Mouse (Mus musculus) stomach, postnatal 0 days (tissue): ENCODE measurements around the gene Ifne. TPM values are rescaled to one million over a fixed set of nuclear protein-coding genes. Genes with fewer than 3 reads are reported as not detected.

Experiments used
- ATAC-seq: fragments of 200-750 bp; cut with Nextera tagmentation; 2 replicates; pipeline ENCODE4 v1.8.0; 2017; ENCODE audit not compliant: low FRiP score, low TSS enrichment
- DNase-seq: peaks from one replicate; pipeline ENCODE4 v3.0.0-alpha.2; 2016; ENCODE audit warnings: low spot score
- H3K27ac ChIP-seq: fragments of 300-500 bp; sonication (generic); replicated peaks from 2 replicates; pipeline ENCODE4 v1.5.1; 2014; ENCODE audit warnings: mild to moderate bottlenecking, control low read depth
- H3K27me3 ChIP-seq: fragments of 300-500 bp; sonication (generic); 2 replicates; pipeline ENCODE4 v1.6.1; 2014; ENCODE audit warnings: low read length; ENCODE audit not compliant: control insufficient read depth, insufficient read depth
- H3K36me3 ChIP-seq: fragments of 300-500 bp; sonication (generic); 2 replicates; pipeline ENCODE4 v1.6.1; 2014; ENCODE audit warnings: low read length, mixed read lengths; ENCODE audit not compliant: control insufficient read depth, insufficient read depth
- H3K4me1 ChIP-seq: fragments of 300-500 bp; sonication (generic); replicated peaks from 2 replicates; pipeline ENCODE4 v1.6.1; 2014; ENCODE audit warnings: antibody characterized with exemption; ENCODE audit not compliant: control insufficient read depth, insufficient read depth
- H3K4me2 ChIP-seq: fragments of 300-500 bp; sonication (generic); replicated peaks from 2 replicates; pipeline ENCODE4 v1.6.1; 2014; ENCODE audit warnings: low read depth, mild to moderate bottlenecking, control low read depth, moderate library complexity
- H3K4me3 ChIP-seq: fragments of 300-500 bp; sonication (generic); 2 replicates; pipeline ENCODE4 v1.5.1; 2014; ENCODE audit warnings: low read depth, low read length, control low read depth
- H3K9ac ChIP-seq: fragments of 300-500 bp; sonication (generic); 2 replicates; pipeline ENCODE4 v1.6.1; 2014; ENCODE audit warnings: mild to moderate bottlenecking, low read length, control low read depth, mixed read lengths
- H3K9me3 ChIP-seq: fragments of 300-500 bp; sonication (generic); 2 replicates; pipeline ENCODE4 v1.6.1; 2016; ENCODE audit warnings: low read length; ENCODE audit not compliant: control insufficient read depth
- CTCF ChIP-seq: IDR thresholded peaks from 2 replicates; pipeline ENCODE4 v1.5.1; 2016; ENCODE audit warnings: antibody characterized with exemption, low read depth, mild to moderate bottlenecking, moderate library complexity
- EP300 ChIP-seq: optimal IDR thresholded peaks from 2 replicates; pipeline ENCODE3; 2016; ENCODE audit warnings: antibody characterized with exemption
- WGBS: fragments of 180-500 bp; shearing (Covaris S2); extraction: QIAGEN DNeasy Blood & Tissue Kit; methylation state at CpG from one replicate; pipeline ENCODE4 v1.1.7; 2014; 5-methylcytosine and 5-hydroxymethylcytosine counted together
- polyA plus RNA-seq: library from polyadenylated mRNA; unstranded; fragments of >200 nt; fragmentation: Nextera tagmentation; extraction: Ambion mirVana; gene quantifications from 2 replicates; pipeline ENCODE4 v1.2.1, GENCODE M21; 2015

The Ifne gene
- 0.85 and 1.1 TPM in 2 replicates for polyA plus RNA-seq

DNA sequence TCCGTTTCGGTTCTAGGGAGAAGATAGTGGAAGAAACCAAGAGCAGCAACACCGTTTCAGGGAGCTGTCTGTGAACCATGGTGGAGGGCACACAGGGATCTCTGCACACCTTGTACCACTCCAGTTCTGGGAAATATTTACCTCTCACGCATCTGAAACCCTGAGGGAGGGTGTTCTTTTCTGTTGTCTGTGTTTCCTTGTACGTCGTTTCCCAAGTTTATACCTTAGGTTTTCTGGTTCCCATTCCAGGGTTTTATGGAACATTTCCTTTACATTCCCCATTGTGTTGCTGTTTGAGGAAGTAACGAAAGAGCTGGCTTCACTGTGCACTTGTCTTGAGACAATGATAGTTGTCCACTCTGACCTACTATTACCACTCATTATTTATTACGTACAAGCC lies at the start of gene Ifne:
Gene Ifne, minus strand, starts transcription at position 101 of the 400 bp plus-strand sequence.
- Histone ChIP-seq H3K4me2 (no peak within 1 kb of the TSS), H3K36me3 (no peaks in the 10 kb centered on the region), H3K9me3 (no peaks in the 10 kb centered on the region), H3K9ac (no peak within 1 kb of the TSS), H3K4me1 (no peaks in the 10 kb centered on the region), H3K27me3 (no peaks in the 10 kb centered on the region), H3K4me3 (no peak within 1 kb of the TSS), H3K27ac (peak within 1 kb of the TSS; percentile 67)
- TF ChIP-seq CTCF (no peak), EP300 (no peak)
- ATAC-seq (peak; percentile 64), DNase-seq (no peak)
- WGBS, result 76% methylated on average over 8 of the region's 8 CpGs

DNA sequence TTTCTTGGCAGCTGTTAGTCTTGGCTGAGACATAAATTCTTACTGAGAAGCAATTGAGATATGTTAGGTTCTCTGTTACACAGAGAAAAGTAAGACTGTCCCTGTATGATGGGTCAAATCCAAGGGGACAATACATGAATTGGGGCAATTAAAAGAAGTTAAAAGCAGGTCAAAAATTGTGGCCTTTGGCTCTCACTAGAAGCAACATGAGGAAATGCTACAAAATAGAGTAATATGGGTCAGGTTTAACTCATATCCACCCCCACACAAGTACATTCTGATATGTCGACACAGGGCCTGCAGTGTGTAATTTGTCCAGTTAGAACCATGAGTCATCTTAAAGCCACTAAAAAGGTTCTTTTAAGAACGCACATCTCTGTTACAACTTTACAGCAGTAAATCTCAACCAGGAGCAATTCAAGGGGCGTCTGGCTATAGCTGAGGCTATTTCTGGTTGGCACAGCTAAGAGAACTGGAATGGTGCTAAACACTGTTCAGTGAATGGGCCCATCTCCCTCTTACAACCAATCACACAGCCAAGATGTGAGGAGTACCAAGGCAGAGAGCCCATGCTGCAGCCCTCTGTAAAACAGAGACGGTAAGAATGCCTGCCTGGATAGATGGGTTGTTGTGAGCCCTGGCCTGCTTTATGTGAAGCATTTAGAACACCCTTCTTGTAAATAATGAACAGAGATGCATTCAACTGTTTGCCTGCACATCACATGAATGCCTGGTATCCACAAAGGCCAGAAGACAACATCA lies 48.5 kb upstream of the Ifne start:
- Histone ChIP-seq H3K9me3 (no peaks in the 10 kb centered on the region), H3K4me2 (no peak overlapping the region), H3K4me1 (no peaks in the 10 kb centered on the region), H3K27me3 (no peaks in the 10 kb centered on the region), H3K36me3 (no peaks in the 10 kb centered on the region), H3K9ac (no peak overlapping the region), H3K27ac (no peak overlapping the region), H3K4me3 (no peak overlapping the region)
- 49% methylated on average over 4 of the region's 4 CpGs for WGBS
- DNase-seq (no peak), ATAC-seq (0 out of 2 replicates have a peak, but pooled peaks have one; percentile 48)
- TF ChIP-seq CTCF, result no peak
- TF ChIP-seq EP300, result no peak

DNA sequence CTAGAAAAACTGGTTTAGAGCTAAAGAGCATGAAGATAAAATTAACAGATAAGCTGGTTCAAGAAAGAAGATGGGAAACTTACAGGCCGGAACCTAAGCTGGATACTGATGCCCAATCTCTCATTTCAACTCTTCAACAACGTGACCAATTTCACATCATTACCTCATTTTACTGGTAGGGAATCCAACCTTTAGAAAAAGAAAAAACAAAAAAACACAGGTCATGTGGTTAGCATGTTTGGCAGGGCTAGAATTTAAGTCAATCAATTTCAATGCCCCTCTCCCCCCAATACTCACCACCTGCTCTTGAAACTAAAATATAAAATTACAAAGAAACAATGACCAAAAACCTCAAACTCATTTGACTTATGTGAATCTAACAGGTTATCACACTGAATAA lies 47.8 kb upstream of the Ifne start:
- no peak overlapping the region for H3K27ac ChIP-seq
- 80% methylated on average over 2 of the region's 2 CpGs for WGBS
- no peaks in the 10 kb centered on the region for H3K27me3 ChIP-seq
- TF ChIP-seq CTCF (no peak), EP300 (no peak)
- no peak overlapping the region for H3K9ac ChIP-seq
- no peak overlapping the region for H3K4me2 ChIP-seq
- no peaks in the 10 kb centered on the region for H3K4me1 ChIP-seq
- ATAC-seq (no peak), DNase-seq (no peak)
- no peaks in the 10 kb centered on the region for H3K9me3 ChIP-seq
- no peak overlapping the region for H3K4me3 ChIP-seq
- H3K36me3 ChIP-seq, result no peaks in the 10 kb centered on the region

DNA sequence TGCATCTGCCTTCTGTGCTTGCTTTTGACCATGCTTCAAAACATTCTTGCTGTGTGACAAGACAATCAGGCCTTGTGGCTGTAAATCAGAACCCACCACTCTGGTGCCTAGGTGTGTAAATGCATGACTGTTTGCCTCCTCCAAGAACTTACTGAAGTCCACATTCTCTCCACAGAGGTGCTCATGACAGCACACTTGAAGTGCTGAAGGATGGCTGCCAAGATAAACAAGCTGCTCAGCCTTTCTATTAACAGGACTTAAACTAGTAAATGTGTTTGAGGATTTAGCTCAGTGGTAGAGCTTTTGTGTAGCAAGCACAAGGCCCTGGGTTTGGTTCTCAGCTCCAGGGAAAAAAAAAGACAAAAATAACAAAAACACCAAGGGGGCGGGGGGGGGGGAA lies 46.6 kb upstream of the Ifne start:
- Histone ChIP-seq H3K4me2 (no peak overlapping the region), H3K27ac (no peak overlapping the region), H3K4me1 (no peaks in the 10 kb centered on the region), H3K27me3 (no peaks in the 10 kb centered on the region), H3K4me3 (no peak overlapping the region), H3K9me3 (no peaks in the 10 kb centered on the region), H3K9ac (no peak overlapping the region), H3K36me3 (no peaks in the 10 kb centered on the region)
- 92% methylated on average over 1 of the region's 1 CpGs for WGBS
- ATAC-seq, result no peak
- no peak for DNase-seq
- TF ChIP-seq CTCF, result no peak
- no peak for TF ChIP-seq EP300

DNA sequence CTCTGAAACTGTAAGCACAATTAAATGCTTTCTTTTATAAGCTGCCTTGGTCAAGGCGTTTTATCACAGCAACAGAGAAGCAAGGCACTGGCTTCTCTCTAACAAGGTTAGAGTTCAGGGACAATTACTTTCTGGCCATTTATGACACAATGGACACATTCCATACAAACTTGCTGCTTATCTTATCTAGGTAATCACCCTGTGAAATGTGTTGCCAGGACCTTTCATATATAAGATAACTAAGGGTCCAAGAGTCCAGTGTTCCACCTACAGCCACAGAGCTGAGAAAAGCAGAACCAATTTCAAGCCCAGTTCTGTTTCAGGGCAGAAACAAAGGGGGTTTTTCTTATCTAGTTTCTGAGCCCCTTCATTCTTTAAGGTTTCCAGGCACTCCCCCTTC lies 46.1 kb upstream of the Ifne start:
- Histone ChIP-seq H3K36me3 (no peaks in the 10 kb centered on the region), H3K4me3 (no peak overlapping the region), H3K9ac (no peak overlapping the region), H3K4me2 (no peak overlapping the region), H3K4me1 (no peaks in the 10 kb centered on the region), H3K27ac (no peak overlapping the region), H3K27me3 (no peaks in the 10 kb centered on the region), H3K9me3 (no peaks in the 10 kb centered on the region)
- DNase-seq (no peak), ATAC-seq (no peak)
- 88% methylated on average over 1 of the region's 1 CpGs for WGBS
- TF ChIP-seq EP300 (no peak), CTCF (no peak)

DNA sequence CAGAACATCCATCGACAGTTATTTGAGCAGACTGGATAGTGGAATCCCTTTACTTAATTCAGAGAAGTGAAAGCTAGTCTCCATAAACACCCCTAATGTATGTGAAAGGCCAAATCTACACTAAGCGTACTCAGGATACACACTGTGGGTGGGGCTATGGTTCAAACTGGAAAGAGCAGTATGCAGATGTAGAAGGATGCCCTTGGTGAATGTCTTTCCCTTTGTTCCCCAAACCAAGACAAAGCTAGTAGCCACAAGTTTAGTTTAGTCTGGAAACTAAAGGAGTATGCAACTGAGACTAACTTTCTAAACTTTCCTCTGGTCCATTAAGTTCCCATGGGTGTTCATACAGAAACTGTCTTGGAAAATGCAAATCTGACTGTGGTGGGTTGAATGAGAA lies 45.5 kb upstream of the Ifne start:
- H3K36me3 ChIP-seq, result no peaks in the 10 kb centered on the region
- no peak overlapping the region for H3K9ac ChIP-seq
- 79% methylated on average over 2 of the region's 2 CpGs for WGBS
- no peaks in the 10 kb centered on the region for H3K4me1 ChIP-seq
- H3K4me2 ChIP-seq, result no peak overlapping the region
- ATAC-seq (no peak), DNase-seq (no peak)
- no peak overlapping the region for H3K4me3 ChIP-seq
- no peaks in the 10 kb centered on the region for H3K27me3 ChIP-seq
- no peaks in the 10 kb centered on the region for H3K9me3 ChIP-seq
- no peak overlapping the region for H3K27ac ChIP-seq
- no peak for TF ChIP-seq EP300
- no peak for TF ChIP-seq CTCF
